Mouse (Mus musculus) MEL (cell line): Measurements from ENCODE around the gene 4933405L10Rik.

Experiments used
- CHD1 ChIP-seq: IDR thresholded peaks from 2 replicates; pipeline ENCODE4 v1.6.1; 2012; ENCODE audit warnings: low read depth, mild to moderate bottlenecking, inconsistent platforms, low read length, improper control_type of control experiment
- CTCF ChIP-seq, 3 experiments: IDR thresholded peaks in 2 of 3; conservative IDR thresholded peaks in 1 of 3; 2 replicates each; pipeline ENCODE4 v1.5.1; 2011 to 2012; ENCODE audit warnings: low read length in 3 of 3, low read depth in 2 of 3, mild to moderate bottlenecking in 2 of 3, improper control_type of control experiment in 1 of 3, inconsistent platforms in 1 of 3, mixed read lengths in 1 of 3, moderate library complexity in 1 of 3; ENCODE audit not compliant: control insufficient read depth in 1 of 3, insufficient read depth in 1 of 3, poor library complexity in 1 of 3, severe bottlenecking in 1 of 3
- HCFC1 ChIP-seq: IDR thresholded peaks from 2 replicates; pipeline ENCODE4 v1.6.1; 2012; ENCODE audit warnings: low read depth, mild to moderate bottlenecking, inconsistent platforms, low read length, improper control_type of control experiment, moderate library complexity
- JUND ChIP-seq: IDR thresholded peaks from 2 replicates; pipeline ENCODE4 v1.6.1; 2011; ENCODE audit warnings: low read depth, mild to moderate bottlenecking, improper control_type of control experiment, low read length
- NRF1 ChIP-seq: IDR thresholded peaks from 2 replicates; pipeline ENCODE4 v1.6.1; 2014; ENCODE audit warnings: low read depth, mild to moderate bottlenecking, inconsistent platforms, low read length, improper control_type of control experiment, moderate library complexity; ENCODE audit not compliant: poor library complexity, insufficient read depth, severe bottlenecking
- POLR2A ChIP-seq, 2 experiments: IDR thresholded peaks; 2 replicates each; pipeline ENCODE4 v1.6.1; 2011 to 2012; ENCODE audit warnings: low read length in 2 of 2, mild to moderate bottlenecking in 2 of 2, control low read depth in 1 of 2, improper control_type of control experiment in 1 of 2, low read depth in 1 of 2, moderate library complexity in 1 of 2; ENCODE audit not compliant: control insufficient read depth in 1 of 2, insufficient read depth in 1 of 2, poor library complexity in 1 of 2
- POLR2AphosphoS5 ChIP-seq: IDR thresholded peaks from 2 replicates; pipeline ENCODE4 v1.6.1; 2012; ENCODE audit warnings: low read depth, borderline replicate concordance, mild to moderate bottlenecking, inconsistent platforms, low read length, moderate library complexity, mixed read lengths
- TAL1 ChIP-seq: IDR thresholded peaks from 2 replicates; pipeline ENCODE4 v1.6.1; 2012; ENCODE audit warnings: mild to moderate bottlenecking, inconsistent platforms, low read length, moderate library complexity, mixed read lengths
- TBP ChIP-seq: IDR thresholded peaks from 2 replicates; pipeline ENCODE4 v1.8.0; 2011; ENCODE audit warnings: low read depth, low read length, improper control_type of control experiment
- USF1 ChIP-seq: IDR thresholded peaks from 2 replicates; pipeline ENCODE4 v1.6.1; 2014; ENCODE audit warnings: low read depth, mild to moderate bottlenecking, inconsistent platforms, low read length, improper control_type of control experiment, moderate library complexity
- ZKSCAN1 ChIP-seq: IDR thresholded peaks from 2 replicates; pipeline ENCODE4 v1.6.1; 2012; ENCODE audit warnings: low read depth, mild to moderate bottlenecking, inconsistent platforms, low read length, improper control_type of control experiment, moderate library complexity
- ZNF384 ChIP-seq: IDR thresholded peaks from 2 replicates; pipeline ENCODE4 v1.6.1; 2012; ENCODE audit warnings: low read depth, mild to moderate bottlenecking, inconsistent platforms, low read length, improper control_type of control experiment

GRCm38 (mm10) chr8:105699488-105700215 is 7.8 kb upstream of the 4933405L10Rik start:
- no peak for TF ChIP-seq ZKSCAN1
- no peak for TF ChIP-seq CTCF (IDR thresholded peaks at IDR 0.05 in 2 of 3, conservative IDR thresholded peaks at IDR 0.05 in 1 of 3; ENCODE audit: control insufficient read depth in 1 of 3, insufficient read depth in 1 of 3, low read depth in 2 of 3, low read length in 3 of 3, poor library complexity in 1 of 3, severe bottlenecking in 1 of 3)
- no peak for TF ChIP-seq POLR2A (IDR thresholded peaks at IDR 0.05; ENCODE audit: control insufficient read depth in 1 of 2, insufficient read depth in 1 of 2, low read depth in 1 of 2, low read length in 2 of 2, poor library complexity in 1 of 2)
- no peak for TF ChIP-seq ZNF384
- no peak for TF ChIP-seq TBP
- TF ChIP-seq JUND = no peak
- TF ChIP-seq NRF1 = no peak
- TF ChIP-seq USF1 = no peak
- TF ChIP-seq HCFC1 = no peak
- TF ChIP-seq POLR2AphosphoS5 = no peak
- no peak for TF ChIP-seq CHD1
- no peak for TF ChIP-seq TAL1
